Mouse (Mus musculus): ENCODE measurements around the gene Tbc1d22a.

The Tbc1d22a gene

DNA sequence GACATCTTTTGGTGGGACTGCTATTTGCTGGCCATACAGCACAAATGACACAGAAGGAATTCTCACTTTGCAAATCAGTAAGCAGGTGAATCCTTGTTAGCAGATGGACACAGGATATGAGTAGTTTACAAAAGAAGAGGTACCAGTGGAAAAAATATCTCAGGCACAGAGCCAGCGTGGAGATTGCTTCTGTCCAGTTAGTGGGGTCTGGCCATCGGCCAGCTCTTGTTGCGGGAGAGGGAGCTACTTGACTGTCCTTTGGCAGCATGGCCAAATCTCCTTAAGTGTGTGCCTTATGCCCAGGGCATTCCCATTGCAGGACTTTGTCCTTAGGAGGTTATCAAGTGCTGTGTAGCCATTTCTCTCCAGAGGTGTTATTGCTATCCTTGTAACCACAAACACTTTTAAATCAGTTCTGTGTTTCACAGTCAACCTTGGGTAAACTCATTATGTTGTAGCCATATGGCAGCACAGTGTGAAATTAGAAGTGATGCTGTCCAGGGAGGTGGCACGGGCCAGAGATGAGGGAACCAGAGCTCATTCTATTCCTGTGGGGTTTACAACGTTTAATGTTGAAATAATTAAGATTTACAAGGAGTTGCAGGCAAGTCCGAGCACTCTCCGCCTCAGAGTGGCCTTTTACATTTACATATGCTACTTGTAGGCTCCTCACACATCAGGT is 17.7 kb downstream of the Tbc1d22a start:
- intact Hi-C loops (cut with DNase I) = no loop called here

DNA sequence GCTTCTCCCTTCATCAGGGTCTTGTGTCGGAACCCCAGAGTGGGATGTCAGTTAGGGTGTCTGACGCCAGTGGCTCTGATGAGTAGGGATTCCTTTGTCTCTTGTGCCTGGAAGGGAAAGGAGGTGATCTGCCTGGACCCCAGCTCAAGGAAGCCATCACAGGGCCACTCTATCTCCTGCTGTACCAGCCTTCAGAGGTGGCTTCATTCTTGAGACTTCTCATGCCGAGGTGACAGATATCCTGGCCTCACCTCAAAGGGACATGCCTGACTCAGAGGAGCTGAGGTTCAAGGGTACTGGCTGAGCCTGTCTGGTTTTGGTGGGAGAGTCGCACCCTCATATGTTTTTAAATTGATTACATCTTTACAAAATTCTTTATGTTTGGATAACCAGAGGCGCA is 19.7 kb downstream of the Tbc1d22a start:
- intact Hi-C loops (cut with DNase I) = no loop called here

DNA sequence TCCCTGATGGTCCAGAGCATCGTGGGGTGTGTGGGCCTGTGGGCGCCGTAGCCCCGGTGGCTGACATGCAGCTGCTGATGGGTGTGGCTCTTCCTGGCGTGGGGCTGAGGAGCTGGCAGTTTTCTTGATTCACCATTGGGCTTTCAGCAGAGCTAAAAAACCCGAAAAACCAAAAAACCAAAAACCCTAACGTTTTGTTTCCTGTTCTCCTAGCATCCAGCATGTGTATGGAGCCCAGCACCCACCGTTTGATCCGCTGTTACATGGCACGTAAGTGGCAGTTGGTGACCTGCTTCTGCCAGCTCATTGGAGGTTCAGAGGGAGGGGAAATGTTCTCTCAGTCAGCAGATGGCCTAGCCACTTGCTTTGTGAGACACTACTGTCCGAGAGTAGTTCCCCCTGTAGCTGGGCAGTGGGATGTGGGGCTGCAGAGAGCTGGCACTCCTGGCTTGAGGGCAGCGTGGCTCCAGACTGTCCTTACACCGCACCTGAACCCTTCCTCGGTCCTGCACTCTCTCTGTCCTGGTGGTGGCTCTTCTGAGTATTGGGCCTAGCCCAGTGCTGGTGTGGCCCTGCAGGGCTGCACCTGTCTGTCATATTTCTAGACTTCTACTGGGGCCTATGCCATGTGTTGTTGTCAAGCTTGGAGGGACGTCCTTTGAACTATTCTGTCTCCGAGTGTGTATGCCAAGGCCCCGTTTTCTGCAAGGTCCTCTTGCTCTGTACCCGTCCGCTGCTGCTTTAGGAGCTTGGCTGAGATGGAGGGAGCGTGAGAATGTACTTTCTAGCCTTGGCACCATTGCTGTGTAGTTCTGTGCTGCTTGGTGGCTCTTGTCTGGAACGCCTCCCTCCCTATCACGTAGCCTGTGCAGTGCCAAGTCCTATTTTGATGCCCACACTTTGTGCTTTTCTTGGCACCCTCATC is 20.5 kb downstream of the Tbc1d22a start:
- intact Hi-C loops (cut with DNase I) = no loop called here

DNA sequence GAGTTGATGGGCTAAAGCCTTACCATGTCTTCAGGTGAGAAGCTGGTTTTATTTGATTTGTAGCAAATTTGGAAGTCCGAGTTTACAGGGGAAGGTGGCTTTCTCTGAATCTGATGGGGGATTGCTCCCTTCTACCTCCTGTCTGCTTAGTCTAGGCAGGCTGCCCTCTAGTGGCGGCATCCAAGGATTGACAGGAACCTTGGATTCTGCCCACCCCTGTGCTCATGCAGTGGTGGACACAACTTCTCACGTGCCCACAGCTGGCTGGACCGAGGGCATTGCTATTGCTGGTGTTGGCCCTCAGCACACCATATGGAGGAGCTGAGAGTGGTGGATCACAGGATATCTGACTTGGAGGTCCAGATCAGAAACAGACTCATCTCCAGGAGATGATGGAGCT is 22.0 kb downstream of the Tbc1d22a start:
- intact Hi-C loops (cut with DNase I) = no loop called here

DNA sequence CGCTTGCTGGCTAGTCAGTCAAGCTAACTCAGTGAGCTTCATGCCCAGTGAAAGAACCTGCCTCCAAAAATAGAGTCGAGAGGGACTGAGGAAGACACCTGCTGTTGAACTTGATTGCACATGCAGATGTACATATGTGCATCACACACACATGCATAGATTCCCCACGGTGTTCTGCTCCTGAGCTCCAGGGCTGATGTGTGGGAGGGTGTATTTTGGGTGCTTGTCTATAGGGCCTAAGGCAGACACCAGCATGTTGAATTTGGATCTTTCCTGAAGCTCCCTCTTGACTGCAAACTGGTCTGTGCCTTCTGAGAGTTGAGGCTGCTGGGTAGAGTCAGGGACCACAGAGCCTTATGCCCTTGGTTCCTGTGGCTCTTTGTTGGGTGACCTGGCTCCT is 23.8 kb downstream of the Tbc1d22a start:
- intact Hi-C loops (cut with DNase I) = no loop called here

DNA sequence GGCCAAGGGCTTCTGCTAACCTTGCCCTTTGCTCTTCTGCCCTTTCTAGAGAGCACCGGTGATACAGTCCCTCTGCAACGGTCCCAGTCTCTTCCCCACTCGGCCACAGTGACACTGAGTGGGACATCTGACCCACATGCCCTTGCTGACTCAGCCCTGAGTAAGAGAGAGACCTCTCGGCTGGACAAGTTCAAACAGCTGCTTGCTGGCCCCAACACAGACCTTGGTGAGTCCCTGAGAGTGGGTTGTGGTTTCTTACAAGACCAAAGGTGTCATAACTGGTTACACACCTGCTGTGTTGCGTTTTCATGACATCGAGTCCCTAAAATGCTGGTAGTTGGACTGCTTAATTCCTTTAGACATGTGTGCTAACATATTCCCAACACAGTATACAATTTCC is 24.8 kb downstream of the Tbc1d22a start:
- intact Hi-C loops (cut with DNase I) = no loop called here

DNA sequence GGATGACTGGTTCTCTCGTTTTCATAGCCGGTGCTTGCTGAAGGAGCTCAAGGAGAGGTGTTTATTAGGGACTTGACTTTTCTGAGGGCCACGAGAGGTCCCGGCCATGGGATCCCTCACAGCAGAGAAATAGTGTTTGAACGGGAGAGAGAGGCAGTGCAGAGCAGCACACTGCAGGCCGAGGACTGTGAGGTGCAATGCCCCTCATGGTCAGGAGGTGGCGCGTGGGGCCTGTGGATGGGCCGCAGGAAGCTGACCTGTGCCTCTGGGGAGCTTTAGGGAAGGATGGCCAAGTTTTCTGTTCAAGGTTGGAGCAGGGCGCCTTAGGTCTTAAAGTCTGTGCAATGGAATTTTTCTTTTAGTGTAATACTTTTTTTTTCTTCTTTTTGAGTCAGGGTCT is 25.5 kb downstream of the Tbc1d22a start:
- intact Hi-C loops (cut with DNase I) = no loop called here

DNA sequence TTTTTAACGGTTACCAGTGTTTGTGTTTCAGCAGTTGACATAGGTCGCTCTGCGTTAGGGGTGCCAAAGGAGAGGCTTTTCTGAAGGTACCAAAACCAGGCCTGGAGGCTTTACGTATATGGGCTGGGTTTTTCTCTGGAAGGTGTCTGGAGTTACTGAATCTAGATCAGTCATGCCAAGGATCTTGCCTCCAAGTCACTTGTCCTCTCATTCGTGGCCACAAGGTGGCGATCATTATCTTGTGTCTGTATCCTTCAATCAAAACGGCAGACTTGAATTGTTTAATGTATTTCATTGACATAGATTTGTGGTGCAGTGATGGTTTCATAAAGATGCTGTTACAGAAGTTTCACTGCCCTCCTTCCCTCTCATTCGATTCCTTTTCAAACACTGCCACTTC is 29.4 kb downstream of the Tbc1d22a start:
- intact Hi-C loops (cut with DNase I) = no loop called here

DNA sequence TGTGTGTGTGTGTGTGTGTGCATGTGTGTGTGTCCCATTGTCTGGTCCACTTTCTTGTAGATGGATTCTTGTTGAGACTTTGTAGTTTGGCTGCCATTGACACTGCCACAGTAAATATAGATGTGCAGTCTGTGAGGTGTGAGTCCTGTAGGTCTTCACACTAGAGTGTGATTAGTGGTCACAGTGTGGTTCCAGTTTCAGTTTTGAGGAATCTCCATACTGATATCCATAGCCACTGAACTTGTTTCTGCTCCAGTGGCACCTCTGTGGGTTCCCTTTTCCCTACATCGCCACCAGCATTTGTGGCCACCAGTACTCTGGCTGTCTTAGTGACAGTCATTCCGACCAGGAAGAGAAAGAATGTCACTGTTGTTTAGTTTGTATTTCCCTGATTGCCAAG is 30.1 kb downstream of the Tbc1d22a start:
- intact Hi-C loops (cut with DNase I) = no loop called here

DNA sequence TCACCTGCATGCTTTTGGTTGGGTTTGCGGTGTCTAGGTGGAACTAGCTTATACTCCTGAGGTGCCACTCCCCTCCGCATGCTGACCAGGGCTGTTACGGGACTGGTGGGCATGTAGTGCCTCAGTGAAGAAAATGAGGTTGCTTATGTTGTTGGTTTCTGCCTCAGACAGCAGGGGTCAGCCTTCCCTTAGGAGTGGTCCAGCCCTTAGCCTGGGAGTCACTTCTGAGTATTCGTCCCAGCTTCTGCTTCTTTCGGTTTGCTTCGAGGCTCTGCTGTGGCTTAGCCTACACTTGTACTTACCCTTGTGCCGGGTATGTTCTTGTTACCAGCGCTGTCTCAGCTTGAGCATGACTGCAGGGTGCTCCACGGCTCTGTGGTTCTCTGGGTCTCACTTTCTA is 36.0 kb downstream of the Tbc1d22a start:
- intact Hi-C loops (cut with DNase I) = no loop called here

DNA sequence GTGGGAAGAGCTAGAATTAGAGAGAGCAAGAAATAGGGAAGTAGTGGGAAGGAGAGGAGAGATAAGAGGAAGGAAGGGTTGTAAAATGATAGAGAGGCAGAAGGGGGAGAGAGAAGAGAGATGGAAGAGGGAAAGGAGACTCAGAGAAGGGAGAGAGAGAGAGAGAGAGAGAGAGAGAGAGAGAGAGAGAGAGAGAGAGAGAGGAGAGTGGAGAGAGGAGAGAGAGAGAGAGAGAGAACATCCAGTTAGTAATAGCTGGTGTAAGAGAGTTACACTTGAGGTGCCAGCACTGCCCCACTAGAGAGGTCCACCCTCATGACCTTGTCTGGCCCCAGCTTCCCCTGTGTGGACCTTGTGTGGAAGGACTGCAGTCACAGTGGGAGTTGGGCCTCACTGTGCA is 37.9 kb downstream of the Tbc1d22a start:
- intact Hi-C loops (cut with DNase I) = no loop called here

DNA sequence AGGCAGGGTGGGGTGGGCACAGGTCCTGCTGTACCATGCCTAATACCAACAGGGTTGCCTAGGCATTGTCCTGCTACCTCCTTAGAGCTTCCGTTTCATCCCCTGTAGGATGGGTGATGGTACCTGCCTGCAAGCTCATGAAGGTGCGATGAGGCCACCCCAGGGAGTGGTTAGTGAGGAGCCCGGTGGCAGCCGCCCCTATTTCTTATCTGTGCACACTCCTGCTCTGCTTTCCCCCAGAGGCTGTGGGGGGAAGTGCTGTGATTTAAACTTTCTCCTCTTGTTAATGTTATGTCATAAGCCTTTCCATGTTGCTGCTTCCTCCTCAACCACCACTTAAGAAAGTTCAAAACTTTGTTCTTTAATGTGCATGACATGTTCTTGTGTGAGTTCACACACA is 38.4 kb downstream of the Tbc1d22a start:
- intact Hi-C loops (cut with DNase I) = no loop called here

DNA sequence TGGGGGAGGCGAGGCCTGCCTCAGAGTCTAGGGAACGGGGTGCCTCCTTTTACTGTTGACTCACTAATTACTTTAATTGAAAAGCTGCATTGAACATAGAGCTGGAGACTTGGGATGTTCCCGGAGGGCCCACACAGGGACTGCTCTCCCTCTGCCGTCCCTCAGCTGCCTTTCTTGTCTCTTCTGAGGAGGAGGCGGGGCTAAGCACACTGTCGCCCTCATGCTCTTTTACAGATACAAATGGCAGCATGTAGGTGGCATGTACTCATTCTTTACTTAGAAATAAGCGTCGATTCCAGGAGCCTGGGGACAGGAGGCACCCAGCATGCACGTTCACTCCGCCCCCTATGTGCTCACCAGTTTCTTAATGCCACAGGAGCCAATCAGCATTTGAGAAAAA is 39.2 kb downstream of the Tbc1d22a start:
- intact Hi-C loops (cut with DNase I) = no loop called here

DNA sequence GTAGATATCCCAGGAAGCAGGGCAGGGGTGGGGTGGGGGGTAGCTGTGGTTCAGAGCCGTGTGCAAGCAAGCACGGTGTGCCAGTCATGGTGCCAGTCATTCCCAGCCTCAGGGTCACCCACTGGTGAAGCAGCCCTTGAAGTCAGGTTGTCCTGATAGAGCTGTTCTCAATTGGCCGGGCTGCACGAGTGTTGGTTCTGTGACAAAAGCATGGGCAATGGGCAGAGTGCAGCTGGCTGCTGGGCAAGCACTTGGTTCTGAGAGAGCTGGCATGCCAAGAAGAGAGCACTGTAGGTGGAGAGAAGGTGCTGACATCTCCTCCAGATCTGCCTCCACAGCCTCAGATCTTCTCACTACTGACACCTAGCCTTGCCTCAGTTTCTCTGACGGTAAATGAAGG is 41.9 kb downstream of the Tbc1d22a start:
- intact Hi-C loops (cut with DNase I) = no loop called here

DNA sequence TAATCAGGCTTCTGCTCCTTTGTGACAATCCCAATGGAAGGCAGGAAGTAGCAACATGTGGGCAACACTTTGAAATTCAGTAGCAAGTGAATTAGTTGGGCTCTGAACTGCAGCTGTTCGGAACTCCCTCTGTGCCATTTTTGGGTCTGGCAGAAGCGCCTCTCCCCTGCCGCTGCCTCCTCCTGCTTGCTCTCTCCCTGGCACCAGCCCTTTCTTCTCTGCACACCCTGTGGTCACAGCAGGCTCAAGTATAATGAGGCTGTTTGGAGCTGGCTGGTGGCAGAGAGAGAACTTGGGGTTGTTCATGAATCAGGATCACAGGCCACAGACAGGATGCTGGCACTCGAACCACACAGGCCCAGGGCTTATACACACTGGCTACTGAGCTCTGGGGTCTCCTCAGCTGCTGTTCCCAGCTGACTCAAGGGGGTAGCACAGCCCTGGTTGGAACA is 42.5 kb downstream of the Tbc1d22a start:
- intact Hi-C loops (cut with DNase I) = no loop called here

DNA sequence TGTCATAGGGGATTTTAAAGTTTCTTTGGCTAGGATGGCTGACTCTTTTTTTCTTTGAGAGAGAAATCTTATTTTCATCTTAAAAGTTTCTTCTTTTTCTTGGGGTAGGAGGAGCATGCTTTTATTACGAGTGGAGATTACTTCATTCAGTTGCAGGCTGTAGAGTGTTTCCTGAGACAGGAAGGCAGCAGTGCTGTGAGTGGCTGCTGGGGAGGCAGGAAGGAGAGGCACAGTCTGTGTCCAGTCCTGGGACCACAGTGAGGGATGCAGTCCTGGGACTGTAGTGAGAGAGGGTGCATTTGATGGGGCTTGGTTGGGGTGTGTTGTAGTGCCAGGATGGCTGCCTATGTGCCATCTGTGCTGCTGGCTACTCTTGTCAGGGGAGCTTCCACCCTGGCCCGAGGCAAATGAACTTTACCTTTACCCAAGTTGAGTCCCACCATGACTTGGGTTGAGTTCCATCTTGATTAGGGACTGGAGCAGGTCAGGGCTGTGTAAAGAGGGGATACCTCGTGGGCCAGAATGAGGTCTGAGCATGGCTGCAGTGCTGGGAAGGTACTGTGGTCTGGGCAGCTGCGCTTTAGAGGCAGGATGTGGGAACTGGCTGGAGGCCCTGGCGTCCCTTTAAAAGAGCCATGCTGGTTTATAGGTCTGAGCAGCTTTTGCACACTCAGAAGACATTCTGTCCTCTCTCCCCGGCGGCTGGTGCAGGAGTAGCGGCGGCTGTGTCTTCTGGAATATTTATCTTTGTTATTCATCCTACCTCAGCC is 43.8 kb downstream of the Tbc1d22a start:
- intact Hi-C loops (cut with DNase I) = no loop called here

DNA sequence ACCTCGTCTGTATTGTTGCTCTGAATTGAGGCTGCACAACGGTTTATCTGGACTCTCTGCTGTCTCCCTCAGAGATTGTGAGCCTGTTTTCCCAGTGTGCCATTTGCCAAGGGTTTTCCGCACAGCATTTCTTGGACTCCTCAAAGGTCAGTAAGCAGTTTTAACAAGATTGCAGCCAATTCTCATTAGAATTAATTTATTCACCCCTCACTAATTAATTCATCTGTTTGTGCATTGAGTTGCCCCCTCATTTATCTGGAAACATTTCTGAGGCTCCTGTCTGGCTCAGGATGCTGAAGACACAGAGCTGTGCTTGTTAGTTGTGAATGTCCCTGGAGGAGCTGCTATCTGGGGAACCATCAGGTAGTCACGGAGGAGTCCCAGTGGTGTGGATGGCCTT is 45.0 kb downstream of the Tbc1d22a start:
- intact Hi-C loops (cut with DNase I) = no loop called here

DNA sequence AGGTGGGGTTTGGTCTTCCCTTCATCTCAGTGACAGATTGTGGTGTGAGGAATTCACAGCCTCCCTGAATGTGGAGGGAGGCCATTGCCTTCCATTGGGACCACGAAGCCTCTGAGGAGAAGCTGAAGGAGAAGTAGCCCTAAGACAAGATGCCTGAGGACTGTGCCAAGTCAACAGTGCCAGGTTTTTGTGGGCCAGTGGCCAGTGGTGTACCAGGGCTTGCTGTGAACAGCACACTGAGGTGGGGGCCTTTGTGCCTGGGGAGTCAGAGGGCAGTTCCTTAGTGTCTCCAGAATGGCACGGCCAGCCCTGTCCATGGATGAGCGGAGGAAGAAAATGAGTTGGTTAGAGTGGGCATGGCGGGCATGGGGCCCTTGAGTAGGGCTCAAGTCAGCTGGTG is 45.9 kb downstream of the Tbc1d22a start:
- intact Hi-C loops (cut with DNase I) = loop anchor here (5.0 kb wide), 1 partner anchor 42 kb away; no protein-coding TSS in a partner anchor

DNA sequence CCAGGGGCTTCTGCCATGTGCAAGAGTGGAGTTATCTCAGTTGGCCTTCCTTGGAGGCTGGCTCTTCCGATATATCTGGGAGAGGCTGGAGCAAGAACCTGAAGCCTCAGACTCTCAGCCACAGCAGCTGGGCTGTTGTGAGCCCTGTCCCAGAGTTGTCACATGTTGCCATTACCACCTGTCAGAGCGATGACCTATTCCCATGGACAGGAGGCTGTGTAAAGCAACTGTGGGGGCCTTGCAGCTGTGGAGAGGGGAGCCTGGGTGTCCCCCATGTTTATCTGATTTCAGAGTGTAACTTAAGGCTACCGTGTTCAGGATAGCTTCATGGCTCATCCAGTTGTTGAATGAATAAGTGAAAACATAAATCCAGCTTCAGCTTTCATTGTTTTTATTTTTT is 50.1 kb downstream of the Tbc1d22a start:
- intact Hi-C loops (cut with DNase I) = loop anchor here (5.0 kb wide), 1 partner anchor 38 kb away; no protein-coding TSS in a partner anchor

DNA sequence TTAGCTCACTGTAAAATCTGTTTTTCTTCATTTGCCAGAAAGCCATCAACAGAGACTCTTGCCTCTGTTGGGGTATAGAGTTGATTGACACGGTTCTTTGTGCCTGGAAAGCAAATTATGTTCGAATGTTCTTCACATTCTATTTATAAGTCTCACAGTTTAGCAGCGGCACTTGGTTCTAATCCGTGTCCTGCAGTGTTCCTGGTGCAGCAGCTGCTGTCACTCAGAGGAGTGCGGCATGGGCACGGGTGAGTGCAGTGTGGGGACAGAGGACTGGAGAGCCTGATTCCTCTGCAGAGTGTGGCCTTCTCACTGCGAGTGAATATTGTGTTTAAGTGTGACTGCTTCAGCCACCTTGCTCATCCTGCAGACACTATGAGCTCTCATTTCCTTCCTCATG is 50.5 kb downstream of the Tbc1d22a start:
- intact Hi-C loops (cut with DNase I) = loop anchor here (5.0 kb wide), 1 partner anchor 37 kb away; no protein-coding TSS in a partner anchor

DNA sequence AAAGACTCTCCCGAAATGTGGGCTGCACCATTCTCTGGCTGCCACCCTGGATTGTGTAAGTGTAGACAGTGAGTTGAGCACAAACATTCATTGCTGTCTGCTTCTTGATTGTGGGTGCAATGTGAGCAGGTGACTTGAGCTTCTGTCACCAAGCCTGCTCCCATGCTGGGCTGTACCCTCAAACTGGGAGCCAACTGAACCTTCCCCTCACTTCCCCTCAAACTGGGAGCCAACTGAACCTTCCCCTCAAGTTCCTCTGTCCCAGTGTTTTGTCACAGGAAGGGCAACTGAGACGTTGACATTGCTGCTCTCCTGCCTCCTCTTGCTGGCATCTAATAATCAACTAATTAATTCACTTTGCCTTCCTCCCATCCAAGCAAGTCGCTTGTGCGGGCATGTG is 52.7 kb downstream of the Tbc1d22a start:
- intact Hi-C loops (cut with DNase I) = no loop called here

DNA sequence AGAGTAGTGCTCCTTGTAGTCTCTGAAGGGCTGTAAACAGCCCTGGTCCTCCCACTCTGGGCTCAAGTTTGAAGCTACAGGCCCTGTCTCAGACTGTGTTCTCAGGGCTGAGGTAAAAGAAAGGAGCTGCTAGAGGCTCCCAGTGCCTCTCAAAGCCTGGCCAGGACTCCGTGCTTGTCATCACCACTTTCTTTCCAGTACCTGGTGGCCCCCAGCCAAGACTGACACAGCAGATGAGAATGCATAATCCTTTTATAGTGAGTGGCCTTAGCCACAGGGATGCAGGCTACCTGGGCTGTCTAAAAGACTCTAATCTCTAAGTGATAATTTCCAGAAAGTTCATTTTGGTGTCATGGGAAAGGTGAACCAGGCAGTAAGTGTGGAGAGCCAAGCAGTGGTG is 54.3 kb downstream of the Tbc1d22a start:
- intact Hi-C loops (cut with DNase I) = no loop called here

All from adrenal gland (tissue).